Mouse (Mus musculus) cortical plate, adult 2 months (tissue): Measurements from ENCODE around the gene Ppargc1a.

ENCODE experiments used
- CTCF ChIP-seq: fragments of 200-500 bp; IDR thresholded peaks from 2 replicates; pipeline ENCODE4 v1.5.1; 2011; ENCODE audit warnings: mild to moderate bottlenecking, control low read depth, low read length; ENCODE audit not compliant: insufficient read depth; ENCODE audit errors: extremely low read depth
- POLR2A ChIP-seq: fragments of 200-500 bp; IDR thresholded peaks from 2 replicates; pipeline ENCODE4 v1.6.1; 2011; ENCODE audit warnings: mild to moderate bottlenecking, low read length, control low read depth; ENCODE audit not compliant: insufficient read depth; ENCODE audit errors: extremely low read depth

DNA sequence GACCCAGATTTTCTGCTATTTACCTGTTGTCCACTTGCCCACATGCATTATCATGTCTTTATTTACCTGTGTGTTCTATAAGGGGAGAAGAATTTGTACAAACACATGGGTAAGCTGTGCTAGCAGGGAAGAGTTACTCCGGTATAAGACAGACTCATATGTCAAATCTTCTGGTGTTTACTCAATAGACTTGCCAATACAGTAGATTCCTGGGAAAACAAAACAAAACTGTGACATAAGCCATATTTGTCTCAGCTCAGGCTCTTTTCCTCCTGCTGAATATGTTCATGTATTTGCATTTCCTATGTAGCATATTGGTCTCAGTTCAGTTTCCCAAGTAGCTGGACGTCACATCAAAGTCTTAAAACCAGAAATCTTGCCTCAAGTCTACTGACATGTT is 135.0 kb downstream of the Ppargc1a start:
- TF ChIP-seq CTCF, result no peak
- no peak for TF ChIP-seq POLR2A
